Mouse (Mus musculus) G1E-ER4 (cell line): ENCODE measurements around the gene Rarb. TPM values are rescaled to one million over a fixed set of nuclear protein-coding genes. Genes with fewer than 3 reads are reported as not detected.

Source experiments
- GATA1 ChIP-seq: IDR thresholded peaks from one replicate; pipeline ENCODE4 v1.8.0; 2012; ENCODE audit warnings: low read length, inconsistent platforms
- polyA plus RNA-seq: library from polyadenylated mRNA; stranded (reverse); fragments of >175 nt; gene quantifications from 2 replicates; pipeline ENCODE4 v1.2.3, GENCODE M21; 2012

The Rarb gene
- polyA plus RNA-seq, 1 experiment = not detected

DNA sequence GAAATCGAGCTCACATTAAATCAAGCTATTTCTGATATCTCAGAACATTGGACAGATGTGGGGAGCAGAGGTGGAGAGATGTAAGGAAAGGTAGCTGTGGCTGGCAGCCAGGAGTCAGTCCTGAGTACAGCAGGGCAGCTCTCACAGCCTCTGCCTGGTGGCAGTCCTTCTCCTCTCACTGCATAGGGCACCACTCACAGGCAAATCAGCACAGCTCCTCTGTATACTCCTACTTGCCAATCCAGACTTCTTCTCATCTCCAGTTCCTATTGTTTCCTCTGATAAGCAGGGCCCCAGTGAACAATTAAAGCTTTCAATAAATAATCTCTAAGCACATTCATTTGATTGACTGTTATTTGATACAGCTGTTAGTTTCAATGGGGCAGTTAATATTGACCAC lies 252.0 kb downstream of the Rarb start:
- TF ChIP-seq GATA1 = no peak

DNA sequence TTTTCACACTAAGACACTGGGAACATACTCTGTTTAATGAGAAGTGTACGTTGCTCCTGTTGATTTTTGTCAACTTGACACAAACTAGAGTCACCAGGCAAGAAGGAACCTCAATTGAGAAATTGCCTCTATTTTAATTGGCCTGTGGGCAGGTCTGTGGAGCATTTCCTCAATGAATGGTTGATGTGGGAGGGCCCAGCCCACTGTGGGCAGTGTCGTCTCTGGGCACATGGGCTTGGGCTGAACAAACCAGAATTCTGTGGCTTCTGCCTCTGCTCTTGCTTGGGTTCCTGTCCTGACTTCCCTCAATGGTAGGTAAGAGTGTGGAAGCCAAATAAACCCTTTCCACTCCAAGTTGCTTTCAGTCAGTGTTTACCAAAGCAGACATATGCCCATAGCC lies 255.0 kb downstream of the Rarb start:
- no peak for TF ChIP-seq GATA1

DNA sequence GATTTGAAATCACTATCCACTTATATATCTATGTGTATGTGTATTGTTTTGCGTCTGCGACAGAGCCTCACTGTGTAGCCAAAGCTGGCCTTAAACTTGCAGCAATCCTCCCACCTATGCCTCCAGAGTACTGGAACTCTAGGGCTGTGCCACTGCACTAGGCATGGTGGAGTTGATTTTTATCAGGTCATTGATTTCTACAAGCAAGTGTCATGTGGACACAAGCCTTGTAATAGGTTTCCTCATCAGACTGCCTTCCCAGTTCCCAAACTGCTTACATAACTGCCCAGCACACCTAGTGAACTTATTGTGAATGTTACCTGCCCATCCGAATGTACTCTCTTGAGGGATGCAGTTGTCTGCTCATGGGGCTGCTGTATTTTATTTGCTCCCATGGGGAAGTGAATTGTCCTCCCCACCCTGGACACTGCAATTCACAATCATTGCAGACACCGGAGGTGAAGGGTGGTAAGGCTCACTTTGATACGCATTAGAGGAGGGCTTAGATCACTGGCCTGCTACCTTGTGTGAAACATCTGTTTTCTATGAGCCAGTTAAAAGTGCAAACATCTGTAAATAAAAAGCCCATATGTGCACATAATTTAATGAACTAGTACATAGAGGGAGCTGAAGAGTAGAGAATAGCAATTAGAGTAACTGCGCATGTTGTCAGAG lies 257.3 kb downstream of the Rarb start:
- no peak for TF ChIP-seq GATA1

- no peak for TF ChIP-seq GATA1
Observed at GRCm38 (mm10) chr14:16559294-16560217, 259.4 kb downstream of the Rarb start.

- no peak for TF ChIP-seq GATA1
Observed at GRCm38 (mm10) chr14:16558033-16558432, 260.9 kb downstream of the Rarb start.

DNA sequence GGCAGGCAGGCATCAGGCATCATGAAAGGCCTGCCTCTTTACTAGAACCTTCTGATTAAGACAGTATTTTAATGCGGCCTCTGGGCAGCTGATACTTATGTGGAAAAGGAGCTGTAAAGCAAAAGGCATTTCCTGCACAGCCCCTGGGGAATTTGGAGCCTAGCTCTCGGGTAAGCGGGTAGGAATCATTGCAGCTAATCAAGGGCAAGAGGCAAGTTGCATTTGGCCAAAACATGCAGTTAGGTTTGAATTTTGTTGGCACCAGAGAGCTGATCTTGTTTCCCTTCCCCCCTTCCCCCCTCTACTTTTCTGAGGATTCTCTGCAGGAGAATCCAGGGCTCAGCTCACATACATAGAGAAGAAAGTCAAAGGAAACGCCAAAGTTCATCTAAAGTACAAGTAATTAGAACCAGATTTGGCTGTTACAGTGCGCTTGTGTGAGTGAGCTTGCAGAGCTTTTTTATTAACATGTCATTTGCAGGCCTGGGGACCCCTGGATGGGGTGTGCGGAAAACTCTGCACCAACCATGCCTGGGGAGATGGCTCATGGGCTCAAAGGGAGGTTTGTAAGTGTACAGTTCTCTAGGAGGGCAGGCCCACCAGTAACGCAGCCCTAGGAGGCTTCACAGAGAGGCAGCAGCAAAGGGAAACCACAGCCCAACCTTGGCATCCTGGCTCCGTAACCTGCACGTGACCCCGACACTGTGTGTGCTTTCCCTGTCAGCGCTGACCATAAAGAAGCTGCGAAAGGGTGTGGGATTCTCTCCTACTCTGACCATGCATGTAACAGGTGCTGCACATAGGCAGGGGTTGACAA lies 264.1 kb downstream of the Rarb start:
- no peak for TF ChIP-seq GATA1

GRCm38 (mm10) chr14:16554319-16554642 lies 264.7 kb downstream of the Rarb start:
- TF ChIP-seq GATA1 = no peak

- TF ChIP-seq GATA1 = no peak
Observed at GRCm38 (mm10) chr14:16552293-16552692, 266.7 kb downstream of the Rarb start.

- no peak for TF ChIP-seq GATA1
Observed at GRCm38 (mm10) chr14:16551843-16552242, 267.1 kb downstream of the Rarb start.

- TF ChIP-seq GATA1 = no peak
Observed at GRCm38 (mm10) chr14:16548200-16548576, 270.8 kb downstream of the Rarb start.

DNA sequence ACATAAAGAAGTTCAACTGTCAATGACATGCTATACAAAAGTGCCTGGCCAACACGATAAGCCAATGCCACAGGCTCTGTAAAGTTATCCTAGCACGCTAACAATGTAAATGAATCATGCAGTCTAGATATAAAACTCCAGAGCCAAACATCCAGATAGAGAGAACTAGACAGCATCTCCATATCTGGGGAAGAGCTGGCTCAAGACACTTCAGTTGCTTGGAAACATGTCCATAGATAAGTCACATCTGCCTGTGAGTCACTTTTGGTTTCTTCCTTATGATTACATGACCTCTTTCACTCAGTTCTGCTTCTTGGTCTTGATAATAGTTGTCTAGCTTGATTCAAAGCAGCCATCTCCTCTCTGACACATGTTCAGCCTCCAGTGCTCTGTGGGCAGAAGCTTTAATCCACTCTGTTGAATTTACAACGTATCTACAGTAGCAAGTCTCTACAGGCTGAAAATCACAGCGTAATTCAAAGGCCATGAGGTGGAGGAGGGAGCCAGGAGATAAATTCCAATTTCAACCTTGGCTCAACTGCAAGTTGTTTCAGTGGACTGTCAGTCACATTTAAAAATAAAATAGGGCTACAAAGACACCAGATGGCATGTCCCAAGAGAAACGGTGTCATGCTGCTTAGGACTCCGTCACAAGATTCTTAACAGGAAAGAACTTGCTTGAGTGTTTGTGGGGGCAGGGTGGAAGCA lies 271.3 kb downstream of the Rarb start:
- no peak for TF ChIP-seq GATA1

- no peak for TF ChIP-seq GATA1
Observed at GRCm38 (mm10) chr14:16544995-16545394, 274.0 kb downstream of the Rarb start.

DNA sequence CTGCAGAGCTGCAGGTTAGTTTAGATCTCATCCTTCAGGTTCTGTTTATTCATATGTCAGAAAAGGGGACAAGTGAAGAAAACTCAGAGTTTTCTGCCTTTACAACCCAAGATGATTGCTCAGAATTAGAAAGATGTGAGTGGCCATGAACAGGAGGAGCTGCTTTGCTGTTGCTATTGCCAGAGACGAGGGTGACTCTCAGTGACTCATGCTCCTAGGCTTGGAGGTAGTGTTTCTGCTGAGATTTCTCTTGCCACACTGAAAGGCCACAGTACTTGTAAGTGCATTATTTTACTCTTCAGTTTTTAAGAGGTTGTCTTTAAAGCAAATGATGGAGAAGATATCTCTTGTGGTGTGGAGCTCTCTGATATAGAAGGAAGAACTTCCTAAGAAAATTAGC lies 277.3 kb downstream of the Rarb start:
- no peak for TF ChIP-seq GATA1

DNA sequence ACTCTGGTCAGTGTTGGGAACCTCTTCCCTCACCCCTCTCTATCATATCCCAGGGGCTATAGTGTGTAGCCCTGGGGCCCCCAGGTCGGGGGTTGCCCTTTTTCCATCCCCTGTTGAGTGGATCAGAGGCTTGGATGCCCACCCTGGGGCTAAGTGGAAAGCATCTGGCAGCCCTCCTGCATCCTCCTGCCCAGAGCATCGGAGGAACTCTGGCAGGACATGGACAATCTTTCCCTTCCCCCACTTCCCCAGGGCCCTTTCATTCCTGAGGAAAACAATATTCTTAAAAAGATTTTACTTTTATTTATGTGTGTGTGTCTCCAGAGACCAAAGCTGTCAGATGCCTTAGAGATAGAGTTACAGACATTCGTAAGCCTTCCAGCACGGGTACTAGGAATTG lies 281.5 kb downstream of the Rarb start:
- TF ChIP-seq GATA1 = no peak

- no peak for TF ChIP-seq GATA1
Observed at GRCm38 (mm10) chr14:16528631-16529030, 290.3 kb downstream of the Rarb start.
